Mouse (Mus musculus) 3T3-L1 (cell line): ENCODE data around the gene Gng8.

Experiments used
- DNase-seq: peaks from one replicate; pipeline ENCODE4 v3.0.0-alpha.2; 2015; ENCODE audit warnings: low read depth, low spot score

Gene Gng8

GRCm38 (mm10) chr7:16923283-16924036, 31.9 kb downstream of the Gng8 start:
- DNase-seq = no peak

GRCm38 (mm10) chr7:16924037-16924834, 32.6 kb downstream of the Gng8 start, which contains the start of gene Calm3:
Gene Calm3, minus strand, starts transcription at chr7:16924114.
- DNase-seq = peak; percentile 95

- peak; percentile 35 for DNase-seq
Observed at GRCm38 (mm10) chr7:16928341-16928740, 36.8 kb downstream of the Gng8 start.

GRCm38 (mm10) chr7:16930850-16931249, 39.3 kb downstream of the Gng8 start:
- DNase-seq = peak; percentile 74

- DNase-seq = peak; percentile 93
Observed at GRCm38 (mm10) chr7:16931968-16932627, 40.5 kb downstream of the Gng8 start.

- peak; percentile 64 for DNase-seq
Observed at GRCm38 (mm10) chr7:16932704-16933577, 41.4 kb downstream of the Gng8 start.

- DNase-seq = peak; percentile 33
Observed at GRCm38 (mm10) chr7:16937312-16937711, 45.7 kb downstream of the Gng8 start.

- no peak for DNase-seq
Observed at GRCm38 (mm10) chr7:16938117-16938791, 46.7 kb downstream of the Gng8 start.

GRCm38 (mm10) chr7:16940292-16940691, 48.7 kb downstream of the Gng8 start:
- DNase-seq = peak; percentile 34

- no peak for DNase-seq
Observed at GRCm38 (mm10) chr7:16942861-16943260, 51.3 kb downstream of the Gng8 start.

GRCm38 (mm10) chr7:16944061-16944807, 52.6 kb downstream of the Gng8 start, which contains the start of gene Pnmal2:
Gene Pnmal2, plus strand, starts transcription at chr7:16944682.
- no peak for DNase-seq

GRCm38 (mm10) chr7:16944808-16945315, 53.3 kb downstream of the Gng8 start:
- no peak for DNase-seq
